Mouse (Mus musculus) stomach, embryonic 15.5 days (tissue): ENCODE data around the gene Flvcr2. TPM values are rescaled to one million over a fixed set of nuclear protein-coding genes. Genes with fewer than 3 reads are reported as not detected.

ENCODE experiments used
- ATAC-seq: fragments of 200-750 bp; cut with Nextera tagmentation; 2 replicates; pipeline ENCODE4 v1.8.0; 2017; ENCODE audit warnings: low read depth, moderate number of reproducible peaks, moderate TSS enrichment; ENCODE audit not compliant: insufficient read depth, low FRiP score
- H3K27ac ChIP-seq: fragments of 300-500 bp; sonication (generic); 2 replicates; pipeline ENCODE4 v1.5.1; 2015; ENCODE audit warnings: mild to moderate bottlenecking, inconsistent platforms
- H3K27me3 ChIP-seq: fragments of 300-500 bp; sonication (generic); replicated peaks from 2 replicates; pipeline ENCODE4 v1.6.1; 2015; ENCODE audit warnings: inconsistent platforms
- H3K36me3 ChIP-seq: fragments of 300-500 bp; sonication (generic); 2 replicates; pipeline ENCODE4 v1.6.1; 2015; ENCODE audit warnings: inconsistent platforms
- H3K4me1 ChIP-seq: fragments of 300-500 bp; sonication (generic); 2 replicates; pipeline ENCODE4 v1.6.1; 2015; ENCODE audit warnings: inconsistent platforms
- H3K4me2 ChIP-seq: fragments of 300-500 bp; sonication (generic); 2 replicates; pipeline ENCODE4 v1.6.1; 2015; ENCODE audit warnings: mild to moderate bottlenecking, inconsistent platforms
- H3K4me3 ChIP-seq: fragments of 300-500 bp; sonication (generic); replicated peaks from 2 replicates; pipeline ENCODE4 v1.5.1; 2015; ENCODE audit warnings: inconsistent platforms
- H3K9ac ChIP-seq: fragments of 300-500 bp; sonication (generic); 2 replicates; pipeline ENCODE4 v1.6.1; 2015; ENCODE audit warnings: inconsistent platforms
- H3K9me3 ChIP-seq: fragments of 300-500 bp; sonication (generic); 2 replicates; pipeline ENCODE4 v1.6.1; 2016; ENCODE audit warnings: inconsistent platforms
- WGBS: fragments of 180-500 bp; shearing (Covaris S2); methylation state at CpG from one replicate; pipeline ENCODE4 v1.1.7; 2015; 5-methylcytosine and 5-hydroxymethylcytosine counted together
- polyA plus RNA-seq: library from polyadenylated mRNA; unstranded; fragments of >200 nt; fragmentation: Nextera tagmentation; extraction: Ambion mirVana; gene quantifications from 2 replicates; pipeline ENCODE4 v1.2.1, GENCODE M21; 2015

Gene Flvcr2
- polyA plus RNA-seq, 1 experiment from 2014 or later, result 2.0 TPM

DNA sequence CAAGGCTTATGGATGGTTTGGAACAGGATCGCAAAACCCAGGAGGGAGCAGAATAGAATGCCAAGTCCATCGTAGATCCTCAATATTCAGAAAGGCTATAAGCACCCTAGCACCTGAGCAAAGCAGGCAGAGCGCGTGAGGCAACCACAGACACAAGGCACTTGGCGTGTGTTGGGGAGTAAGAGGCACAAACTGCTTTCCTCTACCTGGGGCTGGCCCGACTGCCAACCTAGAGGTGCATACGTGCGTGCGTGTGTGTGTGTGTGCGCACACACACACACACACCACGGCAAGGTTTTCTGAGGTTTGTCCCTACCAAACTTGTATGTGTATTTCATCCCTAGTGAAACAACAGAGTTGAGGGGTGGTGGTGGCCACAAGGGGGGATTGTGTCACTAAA lies 38.9 kb upstream of the Flvcr2 start:
- ATAC-seq, result no peak
- no peaks in the 10 kb centered on the region for H3K27me3 ChIP-seq
- H3K27ac ChIP-seq, result no peak overlapping the region
- H3K9me3 ChIP-seq, result no peaks in the 10 kb centered on the region
- WGBS, result 89% methylated on average over 11 of the region's 11 CpGs
- no peak overlapping the region for H3K9ac ChIP-seq
- no peak overlapping the region for H3K4me2 ChIP-seq
- H3K4me3 ChIP-seq, result no peak overlapping the region
- no peaks in the 10 kb centered on the region for H3K36me3 ChIP-seq
- H3K4me1 ChIP-seq, result peaks cover 16% of the 10 kb centered on the region; the same call in 1 of the 2 replicates

- H3K9me3 ChIP-seq, result no peaks in the 10 kb centered on the region
- H3K27ac ChIP-seq, result no peak overlapping the region
- peaks cover 16% of the 10 kb centered on the region; the same call in 1 of the 2 replicates for H3K4me1 ChIP-seq
- no peaks in the 10 kb centered on the region for H3K36me3 ChIP-seq
- no peak for ATAC-seq
- H3K4me3 ChIP-seq, result no peak overlapping the region
- H3K4me2 ChIP-seq, result no peak overlapping the region
- no peaks in the 10 kb centered on the region for H3K27me3 ChIP-seq
- H3K9ac ChIP-seq, result no peak overlapping the region
- WGBS, result 87% methylated on average over 12 of the region's 12 CpGs
Observed at GRCm38 (mm10) chr12:85708556-85708955, 37.8 kb upstream of the Flvcr2 start.

- H3K4me2 ChIP-seq, result no peak overlapping the region
- H3K9me3 ChIP-seq, result no peaks in the 10 kb centered on the region
- no peak overlapping the region for H3K9ac ChIP-seq
- WGBS, result 72% methylated on average over 7 of the region's 7 CpGs
- H3K36me3 ChIP-seq, result no peaks in the 10 kb centered on the region
- peaks cover 7% of the 10 kb centered on the region; the same call in 1 of the 2 replicates for H3K4me1 ChIP-seq
- H3K27me3 ChIP-seq, result no peaks in the 10 kb centered on the region
- H3K4me3 ChIP-seq, result no peak overlapping the region
- no peak overlapping the region for H3K27ac ChIP-seq
- ATAC-seq, result 0 out of 2 replicates have a peak, but pooled peaks have one; percentile 50
Observed at GRCm38 (mm10) chr12:85710695-85711094, 35.6 kb upstream of the Flvcr2 start.

DNA sequence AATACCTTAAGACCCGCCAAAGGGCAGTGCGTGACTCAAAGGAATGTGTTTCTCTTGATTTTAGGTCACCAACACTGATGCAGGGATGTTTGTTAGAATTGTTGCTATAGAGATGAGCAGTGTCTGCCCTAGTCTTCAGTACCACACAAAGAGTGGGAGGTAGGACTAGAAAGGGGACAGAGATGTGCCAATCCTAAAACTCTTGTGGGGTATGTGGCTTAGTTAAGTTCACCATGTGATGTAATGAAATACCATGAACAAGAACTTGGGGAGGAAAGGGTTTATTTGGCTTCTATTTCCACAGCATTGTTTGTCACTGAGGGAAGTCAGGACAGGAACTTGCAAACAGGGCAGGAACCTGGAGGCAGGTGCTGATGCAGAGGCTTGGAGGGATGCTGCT lies 33.8 kb upstream of the Flvcr2 start:
- Histone ChIP-seq H3K9ac (no peak overlapping the region), H3K4me2 (no peak overlapping the region)
- 80% methylated on average over 2 of the region's 2 CpGs for WGBS

DNA sequence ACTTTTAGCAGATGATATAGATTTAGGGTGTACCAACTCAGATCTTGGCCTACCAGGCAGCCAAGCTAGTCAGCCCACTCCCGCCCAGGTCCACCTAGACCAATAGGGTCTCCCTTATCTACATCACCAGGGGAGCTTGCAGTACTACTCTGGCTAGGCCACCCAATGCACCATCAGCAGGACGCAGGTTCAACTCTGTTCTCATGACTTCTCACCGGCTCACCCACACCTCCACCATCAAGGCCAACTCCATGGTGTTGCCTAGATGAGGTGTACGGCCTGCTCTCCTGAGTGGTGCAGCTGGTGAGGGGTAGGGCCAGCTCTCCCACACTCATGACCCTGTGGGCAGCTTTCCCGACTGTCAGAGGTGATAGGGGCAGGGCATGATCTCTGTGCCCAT lies 32.2 kb upstream of the Flvcr2 start:
- Histone ChIP-seq H3K9me3 (no peaks in the 10 kb centered on the region), H3K4me2 (no peak overlapping the region), H3K4me3 (no peak overlapping the region), H3K36me3 (no peaks in the 10 kb centered on the region), H3K27ac (no peak overlapping the region), H3K27me3 (no peaks in the 10 kb centered on the region), H3K9ac (no peak overlapping the region), H3K4me1 (no peaks in the 10 kb centered on the region)
- WGBS, result 97% methylated on average over 5 of the region's 5 CpGs
- ATAC-seq, result no peak

More for the DNA sequence above, 33.8 kb upstream of the Flvcr2 start:
- Histone ChIP-seq H3K4me1 (no peaks in the 10 kb centered on the region), H3K36me3 (no peaks in the 10 kb centered on the region), H3K27ac (no peak overlapping the region), H3K4me3 (no peak overlapping the region), H3K9me3 (no peaks in the 10 kb centered on the region), H3K27me3 (no peaks in the 10 kb centered on the region)
- ATAC-seq, result no peak

DNA sequence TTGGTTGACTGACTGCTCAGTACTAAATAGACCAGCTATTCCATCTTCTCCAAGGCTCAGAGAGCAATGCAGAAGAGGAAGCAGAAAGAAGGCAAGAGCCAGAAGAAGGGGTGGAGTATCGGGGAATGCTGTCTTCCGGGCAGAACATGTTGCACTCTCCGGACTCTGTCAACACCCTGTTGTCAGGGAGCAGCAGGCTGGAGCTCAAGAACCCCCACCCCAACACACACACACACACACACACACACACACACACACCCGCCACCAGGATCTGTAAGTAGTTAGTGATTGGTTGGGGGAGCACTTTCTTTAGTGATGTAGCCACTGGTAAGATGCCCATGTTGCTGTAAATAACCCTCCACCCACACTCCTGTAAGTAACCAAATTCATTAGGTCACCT lies 21.0 kb upstream of the Flvcr2 start:
- no peak overlapping the region for H3K4me3 ChIP-seq
- no peaks in the 10 kb centered on the region for H3K9me3 ChIP-seq
- no peaks in the 10 kb centered on the region for H3K36me3 ChIP-seq
- no peak overlapping the region for H3K4me2 ChIP-seq
- H3K4me1 ChIP-seq, result no peaks in the 10 kb centered on the region
- ATAC-seq, result no peak
- WGBS, result 71% methylated on average over 4 of the region's 4 CpGs
- H3K27me3 ChIP-seq, result no peaks in the 10 kb centered on the region
- no peak overlapping the region for H3K27ac ChIP-seq
- H3K9ac ChIP-seq, result no peak overlapping the region

- no peak overlapping the region for H3K4me2 ChIP-seq
- no peaks in the 10 kb centered on the region for H3K4me1 ChIP-seq
- WGBS, result 48% methylated on average over 6 of the region's 6 CpGs
- no peaks in the 10 kb centered on the region for H3K36me3 ChIP-seq
- no peak for ATAC-seq
- no peak overlapping the region for H3K9ac ChIP-seq
- no peaks in the 10 kb centered on the region for H3K9me3 ChIP-seq
- H3K4me3 ChIP-seq, result no peak overlapping the region
- H3K27ac ChIP-seq, result no peak overlapping the region
- no peaks in the 10 kb centered on the region for H3K27me3 ChIP-seq
Observed at GRCm38 (mm10) chr12:85726729-85727397, 19.5 kb upstream of the Flvcr2 start.

DNA sequence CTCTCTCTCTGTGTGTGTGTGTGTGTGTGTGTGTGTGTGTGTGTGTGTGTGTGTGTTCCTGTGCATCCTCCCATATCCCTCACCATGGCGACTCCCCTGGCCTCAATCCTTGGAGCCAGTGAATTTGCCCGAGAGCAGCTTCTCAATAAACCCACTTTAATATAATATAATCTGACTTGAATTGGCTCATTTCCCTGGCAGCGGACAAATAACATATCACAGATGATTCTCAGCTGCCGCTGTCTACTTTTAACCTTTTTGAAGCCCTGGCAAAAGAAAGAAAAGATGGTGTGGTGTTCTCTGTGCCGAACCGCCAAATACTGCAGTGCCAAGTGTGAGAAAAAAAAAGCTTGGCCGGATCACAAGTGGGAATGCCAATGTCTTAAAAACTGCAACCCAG lies 18.2 kb upstream of the Flvcr2 start:
- H3K27ac ChIP-seq, result no peak overlapping the region
- no peak overlapping the region for H3K4me2 ChIP-seq
- H3K36me3 ChIP-seq, result no peaks in the 10 kb centered on the region
- H3K9me3 ChIP-seq, result no peaks in the 10 kb centered on the region
- H3K4me3 ChIP-seq, result no peak overlapping the region
- H3K4me1 ChIP-seq, result no peaks in the 10 kb centered on the region
- H3K9ac ChIP-seq, result no peak overlapping the region
- H3K27me3 ChIP-seq, result no peaks in the 10 kb centered on the region
- ATAC-seq, result no peak
- WGBS, result 56% methylated on average over 7 of the region's 7 CpGs

DNA sequence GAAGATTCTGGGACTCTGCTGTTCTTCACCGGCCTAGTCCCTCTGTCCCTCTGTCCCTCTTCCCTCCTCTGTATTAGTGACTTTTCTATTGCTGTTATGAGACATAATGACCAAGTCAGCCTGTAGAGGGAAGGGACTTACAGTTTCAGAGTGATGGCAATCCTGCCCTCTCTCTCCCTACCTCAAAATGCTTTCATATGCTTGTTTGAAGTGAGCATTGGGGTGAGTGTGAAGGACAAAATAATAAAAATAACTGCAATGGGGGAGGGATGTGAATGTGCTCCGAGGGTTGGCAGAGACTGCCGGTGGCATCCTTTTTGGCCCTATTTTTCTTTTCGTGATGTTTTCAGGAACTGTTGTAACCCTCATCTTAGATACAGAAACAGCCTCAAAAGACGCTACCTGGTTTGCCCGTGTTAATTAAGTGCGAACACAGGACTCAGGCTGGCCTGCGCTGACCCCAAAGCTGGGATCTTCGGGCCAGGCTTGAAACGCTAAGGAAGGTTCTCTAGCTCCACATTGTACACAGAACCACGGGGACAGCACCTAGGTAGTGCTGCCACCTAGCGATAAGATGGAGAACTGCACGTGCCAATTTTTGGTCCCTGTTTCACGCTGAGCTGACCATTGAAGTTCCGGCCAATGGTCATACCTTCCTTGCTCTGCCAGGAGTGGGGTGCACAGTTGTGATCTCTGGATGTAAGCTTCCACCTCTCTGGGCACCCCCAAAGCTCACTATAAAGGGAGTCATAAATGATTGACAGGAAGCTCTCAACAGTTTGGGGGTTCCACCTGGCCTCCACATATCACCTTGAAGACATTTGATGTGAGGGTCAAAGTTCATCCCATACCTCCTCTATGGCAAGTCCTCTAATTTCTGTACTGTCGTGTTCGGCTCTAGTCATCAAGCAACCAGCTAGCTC lies 17.1 kb upstream of the Flvcr2 start:
- no peak for ATAC-seq
- Histone ChIP-seq H3K9ac (no peak overlapping the region), H3K27me3 (no peaks in the 10 kb centered on the region), H3K9me3 (no peaks in the 10 kb centered on the region), H3K4me2 (no peak overlapping the region), H3K27ac (no peak overlapping the region), H3K36me3 (no peaks in the 10 kb centered on the region), H3K4me3 (no peak overlapping the region), H3K4me1 (no peaks in the 10 kb centered on the region)
- WGBS, result 34% methylated on average over 17 of the region's 17 CpGs

DNA sequence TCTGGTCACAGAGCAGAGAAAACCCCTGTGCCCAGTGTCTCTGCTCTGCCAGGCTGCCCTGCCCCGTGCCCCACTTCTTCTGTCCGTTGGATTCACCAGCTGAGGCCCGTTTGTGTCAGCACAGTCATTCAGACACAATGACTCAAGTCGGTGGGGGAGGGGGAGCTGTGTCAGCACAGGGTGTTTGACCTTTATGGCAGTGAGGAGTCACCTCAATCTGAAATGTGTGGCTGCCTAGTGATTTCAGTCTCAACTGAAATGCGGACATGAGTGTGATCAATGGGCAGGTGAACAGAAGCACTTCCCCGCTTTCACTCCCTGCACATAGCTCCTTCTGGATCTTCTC lies 16.4 kb upstream of the Flvcr2 start:
- Histone ChIP-seq H3K36me3 (no peaks in the 10 kb centered on the region), H3K9me3 (no peaks in the 10 kb centered on the region), H3K4me3 (no peak overlapping the region), H3K4me2 (no peak overlapping the region), H3K9ac (no peak overlapping the region), H3K27me3 (no peaks in the 10 kb centered on the region), H3K27ac (no peak overlapping the region), H3K4me1 (no peaks in the 10 kb centered on the region)
- 61% methylated on average over 6 of the region's 6 CpGs for WGBS
- no peak for ATAC-seq

GRCm38 (mm10) chr12:85736203-85736602 lies 10.1 kb upstream of the Flvcr2 start:
- H3K9ac ChIP-seq, result no peak overlapping the region
- no peaks in the 10 kb centered on the region for H3K27me3 ChIP-seq
- 56% methylated on average over 2 of the region's 2 CpGs for WGBS
- H3K27ac ChIP-seq, result no peak overlapping the region
- no peak overlapping the region for H3K4me2 ChIP-seq
- no peaks in the 10 kb centered on the region for H3K36me3 ChIP-seq
- H3K4me3 ChIP-seq, result no peak overlapping the region
- H3K9me3 ChIP-seq, result no peaks in the 10 kb centered on the region
- ATAC-seq, result no peak
- H3K4me1 ChIP-seq, result no peaks in the 10 kb centered on the region

- Histone ChIP-seq H3K4me1 (no peaks in the 10 kb centered on the region), H3K9ac (no peak overlapping the region), H3K27me3 (no peaks in the 10 kb centered on the region), H3K27ac (no peak overlapping the region), H3K9me3 (no peaks in the 10 kb centered on the region), H3K4me2 (no peak overlapping the region), H3K36me3 (no peaks in the 10 kb centered on the region), H3K4me3 (no peak overlapping the region)
- no peak for ATAC-seq
- 88% methylated on average over 3 of the region's 3 CpGs for WGBS
Observed at GRCm38 (mm10) chr12:85736960-85737359, 9.4 kb upstream of the Flvcr2 start.
